In genomic region chr16:30772802-30773201, GRCm38 (mm10) we compare ENCODE assay signal across 18 mouse cellular contexts.
A peak's percentile ranks its signal among the peaks of the same experiment; 100 is the strongest.
DNase-seq lines count a peak whose midpoint lies in the region; ATAC-seq and TF ChIP-seq lines count a peak whose summit lies in the region.
"Had no signal": no experiment of that assay in that cellular context is flagged by ENCODE, and none has a peak within 500 bp of the region (broad histone marks: within the 10 kb centered on the region; RNA-seq: fewer than 3 reads in every experiment).

No protein-coding gene starts in this region.

- H3K9ac ChIP-seq in heart, embryonic 11.5 days (ENCODE audit: low read depth, low read length) = no peak overlapping the region
- no peak overlapping the region for H3K9ac ChIP-seq in lung, postnatal 0 days (replicated peaks; ENCODE audit: low read depth)
- H3K9ac ChIP-seq in midbrain, embryonic 11.5 days (ENCODE audit: low read length) = no peak overlapping the region
- no peak overlapping the region for H3K9ac ChIP-seq in liver, embryonic 12.5 days
- H3K9ac ChIP-seq: forebrain, embryonic 15.5 days; limb, embryonic 13.5 days; lung, embryonic 15.5 days; stomach, embryonic 15.5 days had no signal

- H3K27ac ChIP-seq in heart, embryonic 11.5 days (ENCODE audit: low read depth, low read length) = no peak overlapping the region
- H3K27ac ChIP-seq in brown adipose tissue, adult 24 weeks (replicated peaks; ENCODE audit: low read depth, low read length) = 0 out of 2 replicates have a peak overlapping the region, but pooled peaks have one; percentile 4
- no peak overlapping the region for H3K27ac ChIP-seq in lung, postnatal 0 days (ENCODE audit: low read length)
- no peak overlapping the region for H3K27ac ChIP-seq in midbrain, embryonic 11.5 days (ENCODE audit: low read depth, low read length)
- H3K27ac ChIP-seq in liver, embryonic 12.5 days = no peak overlapping the region
- H3K27ac ChIP-seq: forebrain, embryonic 15.5 days; limb, embryonic 13.5 days; lung, embryonic 15.5 days; stomach, embryonic 15.5 days had no signal

- DNase-seq in heart, postnatal 10 days = peak; percentile 37 to 53
- DNase-seq in ES-CJ7 (ENCODE audit: low read depth, low spot score) = peak; percentile 13
- DNase-seq in lung, postnatal 0 days (ENCODE audit: low spot score) = peak; percentile 55
- no peak for DNase-seq in midbrain, embryonic 11.5 days (ENCODE audit: low spot score, missing footprints)
- DNase-seq: adrenal gland, adult 2 months; cerebellum, postnatal 14 days; right cerebral cortex, postnatal 4 days; thymus, postnatal 4 days had no signal

- H3K4me2 ChIP-seq in heart, embryonic 11.5 days = no peak overlapping the region
- no peak overlapping the region for H3K4me2 ChIP-seq in lung, postnatal 0 days (replicated peaks; ENCODE audit: low read depth, low read length)
- no peak overlapping the region for H3K4me2 ChIP-seq in midbrain, embryonic 11.5 days
- no peak overlapping the region for H3K4me2 ChIP-seq in liver, embryonic 12.5 days
- H3K4me2 ChIP-seq: forebrain, embryonic 15.5 days; limb, embryonic 13.5 days; lung, embryonic 15.5 days; stomach, embryonic 15.5 days had no signal

- TF ChIP-seq EP300 in lung, postnatal 0 days (IDR thresholded peaks at IDR 0.05) = no peak

- H3K4me3 ChIP-seq in heart, embryonic 11.5 days (ENCODE audit: low read depth, low read length) = no peak overlapping the region
- no peak overlapping the region for H3K4me3 ChIP-seq in brown adipose tissue, adult 24 weeks (ENCODE audit: insufficient read depth, low read depth, low read length)
- no peak overlapping the region for H3K4me3 ChIP-seq in lung, postnatal 0 days (ENCODE audit: low read depth, low read length)
- H3K4me3 ChIP-seq in midbrain, embryonic 11.5 days (ENCODE audit: low read depth, low read length) = no peak overlapping the region
- H3K4me3 ChIP-seq in liver, embryonic 12.5 days = no peak overlapping the region
- H3K4me3 ChIP-seq: forebrain, embryonic 15.5 days; limb, embryonic 13.5 days; lung, embryonic 15.5 days; stomach, embryonic 15.5 days had no signal

- no peaks in the 10 kb centered on the region for H3K27me3 ChIP-seq in heart, embryonic 11.5 days (ENCODE audit: control insufficient read depth, insufficient read depth, low read length)
- H3K27me3 ChIP-seq in lung, postnatal 0 days (replicated peaks; ENCODE audit: insufficient read depth, low read length) = no peaks in the 10 kb centered on the region
- no peaks in the 10 kb centered on the region for H3K27me3 ChIP-seq in midbrain, embryonic 11.5 days (ENCODE audit: control insufficient read depth, insufficient read depth, low read length)
- H3K27me3 ChIP-seq in liver, embryonic 12.5 days (replicated peaks) = peaks cover 15% of the 10 kb centered on the region; the same call in 1 of the 2 replicates
- H3K27me3 ChIP-seq: forebrain, embryonic 15.5 days; lung, embryonic 15.5 days; Patski; stomach, embryonic 15.5 days had no signal

- ATAC-seq in heart, embryonic 11.5 days (replicated peaks; ENCODE audit: insufficient number of reproducible peaks, low FRiP score, low TSS enrichment) = no peak
- ATAC-seq in lung, postnatal 0 days = peak; percentile 53
- ATAC-seq in midbrain, embryonic 11.5 days (ENCODE audit: low FRiP score) = no peak
- ATAC-seq in liver, embryonic 12.5 days = no peak
- ATAC-seq: CD4-positive, CD25-positive, alpha-beta regulatory T cell, adult 4 months; forebrain, embryonic 15.5 days; intestine, embryonic 16.5 days; Patski had no signal

- no peaks in the 10 kb centered on the region for H3K9me3 ChIP-seq in heart, embryonic 11.5 days (replicated peaks; ENCODE audit: control insufficient read depth, low read length)
- H3K9me3 ChIP-seq in lung, postnatal 0 days (ENCODE audit: low read length) = no peaks in the 10 kb centered on the region
- no peaks in the 10 kb centered on the region for H3K9me3 ChIP-seq in midbrain, embryonic 11.5 days (ENCODE audit: control insufficient read depth, low read length)
- H3K9me3 ChIP-seq in liver, embryonic 12.5 days (replicated peaks) = no peaks in the 10 kb centered on the region
- H3K9me3 ChIP-seq: forebrain, embryonic 15.5 days; limb, embryonic 13.5 days; lung, embryonic 15.5 days; stomach, embryonic 15.5 days had no signal

- intact Hi-C loops in heart, postnatal 10 days (cut with DNase I) = no loop called here

- no peak for TF ChIP-seq CTCF in lung, postnatal 0 days (IDR thresholded peaks at IDR 0.05)

- H3K36me3 ChIP-seq in heart, embryonic 11.5 days (ENCODE audit: control insufficient read depth, insufficient read depth, low read length) = no peaks in the 10 kb centered on the region
- H3K36me3 ChIP-seq in lung, postnatal 0 days (ENCODE audit: insufficient read depth, low read length) = no peaks in the 10 kb centered on the region
- no peaks in the 10 kb centered on the region for H3K36me3 ChIP-seq in midbrain, embryonic 11.5 days (ENCODE audit: control insufficient read depth, insufficient read depth, low read length)
- H3K36me3 ChIP-seq in liver, embryonic 12.5 days = no peaks in the 10 kb centered on the region
- H3K36me3 ChIP-seq: forebrain, embryonic 15.5 days; limb, embryonic 13.5 days; lung, embryonic 15.5 days; stomach, embryonic 15.5 days had no signal

- WGBS in heart, embryonic 11.5 days (ENCODE audit: insufficient replicate concordance) = 55% methylated on average over 3 of the region's 3 CpGs
- WGBS in lung, postnatal 0 days = 29% methylated on average over 3 of the region's 3 CpGs
- WGBS in midbrain, embryonic 11.5 days = 69% methylated on average over 3 of the region's 3 CpGs
- 21% methylated on average over 3 of the region's 3 CpGs for WGBS in liver, embryonic 12.5 days (ENCODE audit: insufficient replicate concordance)

- peaks cover 25% of the 10 kb centered on the region for H3K4me1 ChIP-seq in heart, embryonic 11.5 days (ENCODE audit: control insufficient read depth, insufficient read depth, low read length)
- peaks cover 51% of the 10 kb centered on the region for H3K4me1 ChIP-seq in brown adipose tissue, adult 24 weeks (ENCODE audit: control insufficient read depth, insufficient read depth, insufficient read length, low read length)
- peaks cover 5% of the 10 kb centered on the region; the same call in 1 of the 2 replicates for H3K4me1 ChIP-seq in lung, postnatal 0 days (ENCODE audit: insufficient read depth, low read depth, low read length)
- H3K4me1 ChIP-seq in midbrain, embryonic 11.5 days (ENCODE audit: control insufficient read depth, insufficient read depth, low read length) = no peaks in the 10 kb centered on the region; the same call in 1 of the 2 replicates
- H3K4me1 ChIP-seq in liver, embryonic 12.5 days = peaks cover 19% of the 10 kb centered on the region
- H3K4me1 ChIP-seq: forebrain, embryonic 15.5 days had no signal
